Mouse (Mus musculus) neural tube, embryonic 14.5 days (tissue): ENCODE measurements around the gene Shmt1. TPM values are rescaled to one million over a fixed set of nuclear protein-coding genes. Genes with fewer than 3 reads are reported as not detected.
A peak's percentile ranks its signal among the peaks of the same experiment; 100 is the strongest.

ENCODE experiments used
- ATAC-seq: fragments of 200-750 bp; cut with Nextera tagmentation; 2 replicates; pipeline ENCODE4 v1.8.0; 2017; ENCODE audit warnings: low read depth, mild to moderate bottlenecking, moderate TSS enrichment, moderate library complexity
- H3K27ac ChIP-seq: fragments of 300-500 bp; sonication (generic); 2 replicates; pipeline ENCODE4 v1.5.1; 2014; ENCODE audit warnings: low read depth, mild to moderate bottlenecking, control low read depth, low read length, moderate library complexity, mixed read lengths
- H3K27me3 ChIP-seq: fragments of 300-500 bp; sonication (generic); 2 replicates; pipeline ENCODE4 v1.6.1; 2014; ENCODE audit warnings: low read length; ENCODE audit not compliant: control insufficient read depth, insufficient read depth
- H3K36me3 ChIP-seq: fragments of 300-500 bp; sonication (generic); 2 replicates; pipeline ENCODE4 v1.6.1; 2014; ENCODE audit warnings: low read length, mixed read lengths; ENCODE audit not compliant: control insufficient read depth, insufficient read depth
- H3K4me1 ChIP-seq: fragments of 300-500 bp; sonication (generic); 2 replicates; pipeline ENCODE4 v1.6.1; 2014; ENCODE audit warnings: low read length; ENCODE audit not compliant: control insufficient read depth, insufficient read depth
- H3K4me2 ChIP-seq: fragments of 300-500 bp; sonication (generic); 2 replicates; pipeline ENCODE4 v1.6.1; 2014; ENCODE audit warnings: mild to moderate bottlenecking, low read depth, low read length, control low read depth
- H3K4me3 ChIP-seq: fragments of 300-500 bp; sonication (generic); 2 replicates; pipeline ENCODE4 v1.5.1; 2014; ENCODE audit warnings: low read depth, low read length, control low read depth, mixed read lengths
- H3K9ac ChIP-seq: fragments of 300-500 bp; sonication (generic); replicated peaks from 2 replicates; pipeline ENCODE4 v1.6.1; 2014; ENCODE audit warnings: low read depth, mild to moderate bottlenecking, control low read depth, low read length, mixed read lengths
- H3K9me3 ChIP-seq: fragments of 300-500 bp; sonication (generic); 2 replicates; pipeline ENCODE4 v1.6.1; 2016; ENCODE audit warnings: low read length; ENCODE audit not compliant: control insufficient read depth
- WGBS: fragments of 180-500 bp; shearing (Covaris S2); extraction: QIAGEN DNeasy Blood & Tissue Kit; methylation state at CpG from one replicate; pipeline ENCODE4 v1.1.7; 2014; 5-methylcytosine and 5-hydroxymethylcytosine counted together
- polyA plus RNA-seq: library from polyadenylated mRNA; unstranded; fragments of >200 nt; fragmentation: Nextera tagmentation; extraction: Ambion mirVana; gene quantifications from 2 replicates; pipeline ENCODE4 v1.2.1, GENCODE M21; 2014

The Shmt1 gene
- polyA plus RNA-seq, 1 experiment from 2014 or later, result 4.7 TPM

- ATAC-seq, result peak; percentile 99
- H3K9ac ChIP-seq, result peak within 1 kb of the TSS; percentile 73
- WGBS, result 0% methylated on average over 62 of the region's 62 CpGs
These were observed 34.4 kb downstream of the Shmt1 start, which contains the start of the genes Top3a and Smcr8 for GRCm38 (mm10) chr11:60776829-60777740. TSS of gene Top3a (minus strand) at chr11:60777365. TSS of gene Smcr8 (plus strand) at chr11:60777524.

GRCm38 (mm10) chr11:60776107-60776828 lies 35.2 kb downstream of the Shmt1 start:
- H3K4me3 ChIP-seq, result peak overlapping the region; percentile 88
- H3K4me2 ChIP-seq, result peak overlapping the region; percentile 95
- 7% methylated on average over 17 of the region's 17 CpGs for WGBS
- H3K36me3 ChIP-seq, result 0 out of 2 replicates have a peak, but pooled peaks cover 5% of the 10 kb centered on the region
- no peaks in the 10 kb centered on the region for H3K9me3 ChIP-seq
- peaks cover 47% of the 10 kb centered on the region for H3K4me1 ChIP-seq
- H3K27me3 ChIP-seq, result no peaks in the 10 kb centered on the region
- ATAC-seq, result no peak
- peak overlapping the region; percentile 73 for H3K9ac ChIP-seq
- no peak overlapping the region; the same call in 1 of the 2 replicates for H3K27ac ChIP-seq

More at GRCm38 (mm10) chr11:60776829-60777740, 34.4 kb downstream of the Shmt1 start, which contains the start of the genes Top3a and Smcr8:
- 0 out of 2 replicates have a peak, but pooled peaks cover 5% of the 10 kb centered on the region for H3K36me3 ChIP-seq
- peaks cover 56% of the 10 kb centered on the region for H3K4me1 ChIP-seq
- H3K27ac ChIP-seq, result peak within 1 kb of the TSS; percentile 64
- H3K4me3 ChIP-seq, result peak within 1 kb of the TSS; percentile 88
- peak within 1 kb of the TSS; percentile 95 for H3K4me2 ChIP-seq
- no peaks in the 10 kb centered on the region for H3K9me3 ChIP-seq
- no peaks in the 10 kb centered on the region for H3K27me3 ChIP-seq

- no peaks in the 10 kb centered on the region for H3K27me3 ChIP-seq
- H3K4me3 ChIP-seq, result no peak overlapping the region
- no peak overlapping the region for H3K27ac ChIP-seq
- H3K4me1 ChIP-seq, result peaks cover 41% of the 10 kb centered on the region
- peak overlapping the region; percentile 95 for H3K4me2 ChIP-seq
- no peak for ATAC-seq
- no peaks in the 10 kb centered on the region for H3K9me3 ChIP-seq
- H3K36me3 ChIP-seq, result 0 out of 2 replicates have a peak, but pooled peaks cover 3% of the 10 kb centered on the region
- WGBS, result 71% methylated on average over 6 of the region's 6 CpGs
- H3K9ac ChIP-seq, result peak overlapping the region; percentile 73; the same call in 1 of the 2 replicates
These were observed 35.9 kb downstream of the Shmt1 start for GRCm38 (mm10) chr11:60775578-60775977.

GRCm38 (mm10) chr11:60774841-60775240 lies 36.7 kb downstream of the Shmt1 start:
- no peak overlapping the region; the same call in 1 of the 2 replicates for H3K4me2 ChIP-seq
- H3K4me1 ChIP-seq, result peaks cover 33% of the 10 kb centered on the region
- 93% methylated on average over 1 of the region's 1 CpGs for WGBS
- no peak overlapping the region for H3K27ac ChIP-seq
- H3K9me3 ChIP-seq, result no peaks in the 10 kb centered on the region
- H3K9ac ChIP-seq, result no peak overlapping the region
- H3K27me3 ChIP-seq, result no peaks in the 10 kb centered on the region
- ATAC-seq, result no peak
- H3K4me3 ChIP-seq, result no peak overlapping the region
- no peaks in the 10 kb centered on the region for H3K36me3 ChIP-seq

GRCm38 (mm10) chr11:60774158-60774689 lies 37.3 kb downstream of the Shmt1 start:
- no peak overlapping the region for H3K4me2 ChIP-seq
- ATAC-seq, result no peak
- WGBS, result 85% methylated on average over 3 of the region's 3 CpGs

GRCm38 (mm10) chr11:60772161-60772560 lies 39.4 kb downstream of the Shmt1 start:
- H3K9me3 ChIP-seq, result no peaks in the 10 kb centered on the region
- H3K4me2 ChIP-seq, result no peak overlapping the region
- H3K4me1 ChIP-seq, result peaks cover 14% of the 10 kb centered on the region; the same call in 1 of the 2 replicates
- no peak for ATAC-seq
- no peak overlapping the region for H3K9ac ChIP-seq
- no peaks in the 10 kb centered on the region for H3K27me3 ChIP-seq
- H3K4me3 ChIP-seq, result no peak overlapping the region
- 77% methylated on average over 4 of the region's 4 CpGs for WGBS
- no peak overlapping the region for H3K27ac ChIP-seq
- no peaks in the 10 kb centered on the region for H3K36me3 ChIP-seq

More at GRCm38 (mm10) chr11:60774158-60774689, 37.3 kb downstream of the Shmt1 start:
- Histone ChIP-seq H3K9ac (no peak overlapping the region), H3K9me3 (no peaks in the 10 kb centered on the region), H3K4me3 (no peak overlapping the region), H3K27ac (no peak overlapping the region), H3K27me3 (no peaks in the 10 kb centered on the region), H3K36me3 (no peaks in the 10 kb centered on the region), H3K4me1 (peaks cover 27% of the 10 kb centered on the region)

- no peak overlapping the region for H3K27ac ChIP-seq
- no peak overlapping the region for H3K4me2 ChIP-seq
- H3K9ac ChIP-seq, result no peak overlapping the region
- 72% methylated on average over 3 of the region's 3 CpGs for WGBS
- H3K9me3 ChIP-seq, result no peaks in the 10 kb centered on the region
- no peaks in the 10 kb centered on the region for H3K36me3 ChIP-seq
- peaks cover 8% of the 10 kb centered on the region; the same call in 1 of the 2 replicates for H3K4me1 ChIP-seq
- no peak for ATAC-seq
- H3K27me3 ChIP-seq, result no peaks in the 10 kb centered on the region
- no peak overlapping the region for H3K4me3 ChIP-seq
These were observed 40.7 kb downstream of the Shmt1 start for GRCm38 (mm10) chr11:60770776-60771175.

- Histone ChIP-seq H3K27ac (no peak overlapping the region), H3K4me3 (no peak overlapping the region), H3K4me2 (no peak overlapping the region), H3K36me3 (no peaks in the 10 kb centered on the region), H3K9me3 (no peaks in the 10 kb centered on the region), H3K27me3 (no peaks in the 10 kb centered on the region), H3K9ac (no peak overlapping the region), H3K4me1 (no peaks in the 10 kb centered on the region)
- no peak for ATAC-seq
- 96% methylated on average over 2 of the region's 2 CpGs for WGBS
These were observed 42.2 kb downstream of the Shmt1 start for GRCm38 (mm10) chr11:60769322-60769721.
